Mouse (Mus musculus) myocyte (in vitro differentiated cells): ENCODE results near the gene Cpt1c. TPM values are rescaled to one million over a fixed set of nuclear protein-coding genes. Genes with fewer than 3 reads are reported as not detected.
A peak's percentile ranks its signal among the peaks of the same experiment; 100 is the strongest.

Experiments used
- H3K27me3 ChIP-seq: one replicate; pipeline ENCODE4 v1.6.1; 2011; ENCODE audit not compliant: control insufficient read depth, insufficient read depth, insufficient read length
- H3K36me3 ChIP-seq: one replicate; pipeline ENCODE4 v1.6.1; 2011; ENCODE audit not compliant: control insufficient read depth, insufficient read depth
- H3K4me2 ChIP-seq: one replicate; pipeline ENCODE4 v1.6.1; 2011; ENCODE audit warnings: low read depth, control low read depth
- H3K4me3 ChIP-seq: one replicate; pipeline ENCODE4 v1.5.1; 2011; ENCODE audit warnings: mild to moderate bottlenecking, control low read depth, moderate library complexity
- H3K79me2 ChIP-seq: one replicate; pipeline ENCODE4 v1.6.1; 2011; ENCODE audit not compliant: control insufficient read depth, insufficient read depth
- H3ac ChIP-seq: one replicate; pipeline ENCODE4 v1.6.1; 2011; ENCODE audit not compliant: control insufficient read depth, insufficient read length
- CEBPB ChIP-seq: IDR thresholded peaks from 2 replicates; pipeline ENCODE4 v1.6.1; 2011; ENCODE audit warnings: mild to moderate bottlenecking, moderate library complexity; ENCODE audit not compliant: poor library complexity, insufficient read depth, severe bottlenecking
- E2F4 ChIP-seq: IDR thresholded peaks from one replicate; pipeline ENCODE4 v1.6.1; 2011; ENCODE audit warnings: mild to moderate bottlenecking, control low read depth, moderate library complexity; ENCODE audit not compliant: insufficient read depth
- MAX ChIP-seq: IDR thresholded peaks from one replicate; pipeline ENCODE4 v1.6.1; 2011; ENCODE audit warnings: low read depth, mild to moderate bottlenecking, control low read depth
- MYOD1 ChIP-seq, 3 experiments: IDR thresholded peaks; one replicate each; pipeline ENCODE4 v1.6.1; 2011; ENCODE audit warnings: control low read depth in 2 of 3, low read depth in 2 of 3, mild to moderate bottlenecking in 2 of 3, moderate library complexity in 1 of 3; ENCODE audit not compliant: insufficient read length in 2 of 3, control insufficient read depth in 1 of 3
- MYOG ChIP-seq, 3 experiments: IDR thresholded peaks; one replicate each; pipeline ENCODE4 v1.6.1; 2011; ENCODE audit warnings: control low read depth in 2 of 3, low read depth in 2 of 3, mild to moderate bottlenecking in 2 of 3; ENCODE audit not compliant: insufficient read length in 2 of 3, control insufficient read depth in 1 of 3, insufficient read depth in 1 of 3
- POLR2A ChIP-seq: IDR thresholded peaks from one replicate; pipeline ENCODE4 v1.6.1; 2011; ENCODE audit warnings: low read depth, mild to moderate bottlenecking, control low read depth, moderate library complexity; ENCODE audit not compliant: insufficient read length
- POLR2AphosphoS2 ChIP-seq: IDR thresholded peaks from one replicate; pipeline ENCODE4 v1.6.1; 2011; ENCODE audit warnings: low read depth, control low read depth; ENCODE audit not compliant: insufficient read length
- REST ChIP-seq: IDR thresholded peaks from one replicate; pipeline ENCODE4 v1.6.1; 2011; ENCODE audit warnings: mild to moderate bottlenecking, control low read depth, moderate library complexity; ENCODE audit not compliant: insufficient read depth, insufficient read length
- SRF ChIP-seq: IDR thresholded peaks from one replicate; pipeline ENCODE4 v1.6.1; 2011; ENCODE audit warnings: low read depth; ENCODE audit not compliant: control insufficient read depth, insufficient read length
- TCF12 ChIP-seq: IDR thresholded peaks from one replicate; pipeline ENCODE4 v1.6.1; 2011; ENCODE audit warnings: mild to moderate bottlenecking, control low read depth; ENCODE audit not compliant: poor library complexity, insufficient read depth, severe bottlenecking
- TCF3 ChIP-seq: IDR thresholded peaks from one replicate; pipeline ENCODE4 v1.6.1; 2011; ENCODE audit warnings: low read depth, control low read depth; ENCODE audit not compliant: insufficient read length
- USF1 ChIP-seq: IDR thresholded peaks from one replicate; pipeline ENCODE4 v1.6.1; 2011; ENCODE audit warnings: low read depth, mild to moderate bottlenecking, control low read depth, moderate library complexity
- polyA plus RNA-seq: library from polyadenylated mRNA; unstranded; fragments of >200 nt; fragmentation: generic; extraction: Trizol; gene quantifications from one replicate; pipeline ENCODE4 v1.2.1, GENCODE M21; 2012; ENCODE audit warnings: missing spikeins

Cpt1c gene
- polyA plus RNA-seq, 1 experiment: 2.7 TPM

GRCm38 (mm10) chr7:45000539-45001114 lies 26.0 kb upstream of the Cpt1c start:
- TF ChIP-seq MYOG (IDR thresholded peaks at IDR 0.05; ENCODE audit: control insufficient read depth in 1 of 3, insufficient read depth in 1 of 3, insufficient read length in 2 of 3, low read depth in 2 of 3): peak in 1 of 3 experiments; percentile 36
- peak; percentile 80 for TF ChIP-seq POLR2AphosphoS2
- peak in 1 of 3 experiments; percentile 21 for TF ChIP-seq MYOD1 (IDR thresholded peaks at IDR 0.05; ENCODE audit: control insufficient read depth in 1 of 3, insufficient read length in 2 of 3, low read depth in 2 of 3)
- TF ChIP-seq USF1: no peak
- peak; percentile 18 for TF ChIP-seq POLR2A
- H3K36me3 ChIP-seq: no peaks in the 10 kb centered on the region
- no peak overlapping the region for H3K4me3 ChIP-seq
- peaks cover 20% of the 10 kb centered on the region for H3K79me2 ChIP-seq
- H3K4me2 ChIP-seq: no peak overlapping the region
- H3ac ChIP-seq: no peak overlapping the region
- no peaks in the 10 kb centered on the region for H3K27me3 ChIP-seq

- no peak for TF ChIP-seq E2F4
- no peak for TF ChIP-seq MYOG (IDR thresholded peaks at IDR 0.05; ENCODE audit: control insufficient read depth in 1 of 3, insufficient read depth in 1 of 3, insufficient read length in 2 of 3, low read depth in 2 of 3)
- TF ChIP-seq MAX: no peak
- no peak overlapping the region for H3K4me3 ChIP-seq
- no peak overlapping the region for H3ac ChIP-seq
- no peaks in the 10 kb centered on the region for H3K36me3 ChIP-seq
- peak overlapping the region; percentile 90 for H3K4me2 ChIP-seq
- H3K79me2 ChIP-seq: peaks cover 20% of the 10 kb centered on the region
- H3K27me3 ChIP-seq: no peaks in the 10 kb centered on the region
Measured at GRCm38 (mm10) chr7:44999753-45000152, 25.1 kb upstream of the Cpt1c start.

DNA sequence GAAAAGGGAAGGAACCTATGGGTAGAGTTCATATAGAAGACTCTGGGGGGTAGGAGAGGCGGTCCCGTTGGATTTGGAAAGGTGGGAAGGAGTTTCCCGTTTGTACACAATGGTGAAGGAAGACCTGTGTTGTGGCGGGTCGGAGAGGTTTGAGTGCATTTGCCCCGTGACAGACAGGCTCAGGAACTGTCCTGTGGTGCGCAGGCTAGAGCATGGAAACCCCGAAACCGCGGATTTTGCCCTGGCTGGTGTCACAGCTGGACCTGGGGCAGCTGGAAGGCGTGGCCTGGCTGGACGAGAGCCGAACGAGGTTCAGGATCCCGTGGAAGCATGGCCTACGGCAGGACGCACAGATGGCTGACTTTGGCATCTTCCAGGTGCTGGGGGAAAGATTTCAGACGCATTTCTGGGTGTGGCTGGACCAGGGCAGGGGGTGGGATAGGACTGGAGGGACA lies 23.9 kb upstream of the Cpt1c start, which contains the start of gene Bcl2l12:
Bcl2l12 (minus strand) TSS at position 212 of the 455 bp plus-strand sequence.
- Histone ChIP-seq H3K36me3 (no peaks in the 10 kb centered on the region), H3K27me3 (no peaks in the 10 kb centered on the region), H3K79me2 (peaks cover 20% of the 10 kb centered on the region), H3K4me2 (peak within 1 kb of the TSS; percentile 90), H3K4me3 (peak within 1 kb of the TSS; percentile 86), H3ac (peak within 1 kb of the TSS; percentile 50)
- TF ChIP-seq CEBPB (no peak), MYOD1 (IDR thresholded peaks at IDR 0.05; ENCODE audit: control insufficient read depth in 1 of 3, insufficient read length in 2 of 3, low read depth in 2 of 3) (peak in 2 of 3 experiments; percentile 75 to 82), MYOG (IDR thresholded peaks at IDR 0.05; ENCODE audit: control insufficient read depth in 1 of 3, insufficient read depth in 1 of 3, insufficient read length in 2 of 3, low read depth in 2 of 3) (peak; percentile 12 to 90 (median 70)), POLR2A (peak; percentile 29), USF1 (no peak), POLR2AphosphoS2 (peak; percentile 92)

DNA sequence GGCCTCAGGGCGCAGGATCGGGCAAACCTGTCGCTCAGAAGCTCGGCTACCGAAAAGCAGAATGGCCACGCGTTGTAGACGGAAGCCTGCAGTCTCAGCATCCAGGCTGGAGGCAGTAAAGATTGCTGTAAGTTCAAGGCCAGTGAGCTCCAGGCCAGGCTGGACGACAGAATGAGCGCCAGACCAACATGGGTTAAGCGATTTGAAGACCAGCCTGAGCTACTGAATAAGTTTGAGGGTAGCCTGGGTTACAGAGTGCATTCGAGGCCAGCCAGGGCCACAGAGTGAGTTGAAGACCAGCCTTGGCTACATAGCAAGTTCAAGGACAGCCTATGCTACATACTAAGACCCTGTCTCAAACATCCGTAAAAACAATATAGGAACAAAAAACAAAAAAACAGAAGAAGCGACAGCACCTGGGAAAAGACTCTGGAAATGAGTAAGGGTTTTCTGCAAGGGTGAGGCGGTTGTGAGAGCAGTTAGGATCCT lies 23.3 kb upstream of the Cpt1c start:
- H3K79me2 ChIP-seq: peaks cover 20% of the 10 kb centered on the region
- H3K27me3 ChIP-seq: no peaks in the 10 kb centered on the region
- peak overlapping the region; percentile 86 for H3K4me3 ChIP-seq
- no peaks in the 10 kb centered on the region for H3K36me3 ChIP-seq
- H3K4me2 ChIP-seq: peak overlapping the region; percentile 90
- peak overlapping the region; percentile 50 for H3ac ChIP-seq
- TF ChIP-seq POLR2AphosphoS2 (peak; percentile 57), USF1 (no peak)

GRCm38 (mm10) chr7:44997231-44997939 lies 22.7 kb upstream of the Cpt1c start, which contains the start of gene Irf3:
Gene Irf3, plus strand, starts transcription at chr7:44997648.
- H3K79me2 ChIP-seq: peaks cover 20% of the 10 kb centered on the region
- H3K27me3 ChIP-seq: no peaks in the 10 kb centered on the region
- H3ac ChIP-seq: peak within 1 kb of the TSS; percentile 50
- peak within 1 kb of the TSS; percentile 98 for H3K4me2 ChIP-seq
- H3K36me3 ChIP-seq: no peaks in the 10 kb centered on the region
- H3K4me3 ChIP-seq: peak within 1 kb of the TSS; percentile 86
- TF ChIP-seq TCF12 (no peak), USF1 (no peak), POLR2AphosphoS2 (peak; percentile 36), MYOD1 (IDR thresholded peaks at IDR 0.05; ENCODE audit: control insufficient read depth in 1 of 3, insufficient read length in 2 of 3, low read depth in 2 of 3) (no peak), CEBPB (no peak), TCF3 (no peak), SRF (peak; percentile 98), POLR2A (no peak)

- Histone ChIP-seq H3K4me3 (peak overlapping the region; percentile 86), H3ac (peak overlapping the region; percentile 50), H3K4me2 (peak overlapping the region; percentile 98), H3K79me2 (peaks cover 20% of the 10 kb centered on the region), H3K27me3 (no peaks in the 10 kb centered on the region), H3K36me3 (no peaks in the 10 kb centered on the region)
- TF ChIP-seq E2F4 (no peak), TCF3 (no peak), MYOG (IDR thresholded peaks at IDR 0.05; ENCODE audit: control insufficient read depth in 1 of 3, insufficient read depth in 1 of 3, insufficient read length in 2 of 3, low read depth in 2 of 3) (no peak), POLR2A (no peak), TCF12 (no peak), CEBPB (no peak), SRF (no peak), MAX (no peak), USF1 (no peak), REST (no peak), POLR2AphosphoS2 (no peak), MYOD1 (IDR thresholded peaks at IDR 0.05; ENCODE audit: control insufficient read depth in 1 of 3, insufficient read length in 2 of 3, low read depth in 2 of 3) (no peak)
Measured at GRCm38 (mm10) chr7:44996672-44997071, 22.0 kb upstream of the Cpt1c start.
